Mouse (Mus musculus) cerebellum, adult 2 months (tissue): ENCODE measurements around the gene Six3. TPM values are rescaled to one million over a fixed set of nuclear protein-coding genes. Genes with fewer than 3 reads are reported as not detected.

Experiments
- DNase-seq, 2 experiments: peaks; one replicate each; pipeline ENCODE4 v3.0.0; 2021
- H3K27ac ChIP-seq: fragments of 200-500 bp; 2 replicates; pipeline ENCODE4 v1.5.1; 2012; ENCODE audit warnings: low read length, control low read depth, inconsistent platforms; ENCODE audit not compliant: insufficient read depth
- H3K27me3 ChIP-seq: fragments of 200-500 bp; 2 replicates; pipeline ENCODE4 v1.6.1; 2012; ENCODE audit warnings: inconsistent platforms, mild to moderate bottlenecking, low read length, moderate library complexity; ENCODE audit not compliant: control insufficient read depth, insufficient read depth
- H3K4me1 ChIP-seq: fragments of 200-500 bp; 2 replicates; pipeline ENCODE4 v1.6.1; 2011; ENCODE audit warnings: low read length; ENCODE audit not compliant: control insufficient read depth, insufficient read depth
- H3K4me3 ChIP-seq: fragments of 200-500 bp; replicated peaks from 2 replicates; pipeline ENCODE3; 2011; ENCODE audit warnings: mild to moderate bottlenecking, low read depth, low read length, control low read depth; ENCODE audit not compliant: insufficient read depth
- CTCF ChIP-seq: fragments of 200-500 bp; IDR thresholded peaks from 2 replicates; pipeline ENCODE4 v1.5.1; 2011; ENCODE audit warnings: low read depth, mild to moderate bottlenecking, control low read depth, low read length, moderate library complexity, borderline replicate concordance; ENCODE audit not compliant: insufficient read depth
- POLR2A ChIP-seq: fragments of 200-500 bp; IDR thresholded peaks from 2 replicates; pipeline ENCODE4 v1.6.1; 2011; ENCODE audit warnings: low read length, control low read depth, borderline replicate concordance; ENCODE audit not compliant: insufficient read depth
- WGBS: fragments of 180-500 bp; shearing (Covaris S2); methylation state at CpG from one replicate; pipeline ENCODE4 v1.1.7; 2018; 5-methylcytosine and 5-hydroxymethylcytosine counted together
- polyA plus RNA-seq: library from polyadenylated mRNA; depleted of rRNA; stranded (reverse); fragments of >200 nt; gene quantifications from 2 replicates; pipeline ENCODE4 v1.2.3, GENCODE M21; 2012

Gene Six3
- polyA plus RNA-seq, 1 experiment: 1.8 TPM

GRCm38 (mm10) chr17:85619113-85620085 is 6.0 kb downstream of the Six3 start:
- Histone ChIP-seq H3K4me3 (no peak overlapping the region), H3K27me3 (peaks cover 15% of the 10 kb centered on the region), H3K27ac (no peak overlapping the region), H3K4me1 (no peaks in the 10 kb centered on the region)
- 8% methylated on average over 20 of the region's 20 CpGs for WGBS
- no peak for DNase-seq
- TF ChIP-seq POLR2A (no peak), CTCF (no peak)

- Histone ChIP-seq H3K27ac (no peak overlapping the region), H3K27me3 (peaks cover 16% of the 10 kb centered on the region), H3K4me1 (no peaks in the 10 kb centered on the region), H3K4me3 (no peak overlapping the region)
- DNase-seq: no peak
- 3% methylated on average over 6 of the region's 6 CpGs for WGBS
- TF ChIP-seq POLR2A (no peak), CTCF (no peak)
Measured at GRCm38 (mm10) chr17:85620086-85620481, 6.7 kb downstream of the Six3 start.

GRCm38 (mm10) chr17:85620680-85621504 is 7.5 kb downstream of the Six3 start:
- Histone ChIP-seq H3K4me1 (no peaks in the 10 kb centered on the region), H3K27me3 (peaks cover 18% of the 10 kb centered on the region), H3K27ac (no peak overlapping the region), H3K4me3 (peak overlapping the region; percentile 15)
- 1% methylated on average over 53 of the region's 54 CpGs for WGBS
- no peak for DNase-seq
- TF ChIP-seq CTCF: no peak
- TF ChIP-seq POLR2A: no peak

GRCm38 (mm10) chr17:85621505-85622310 is 8.3 kb downstream of the Six3 start:
- Histone ChIP-seq H3K4me3 (no peak overlapping the region), H3K27ac (no peak overlapping the region), H3K27me3 (peaks cover 15% of the 10 kb centered on the region), H3K4me1 (no peaks in the 10 kb centered on the region)
- DNase-seq: no peak
- WGBS: 1% methylated on average over 67 of the region's 67 CpGs
- TF ChIP-seq CTCF: no peak
- no peak for TF ChIP-seq POLR2A

GRCm38 (mm10) chr17:85622493-85623157 is 9.2 kb downstream of the Six3 start:
- no peak for DNase-seq
- TF ChIP-seq CTCF: no peak
- TF ChIP-seq POLR2A: no peak
- Histone ChIP-seq H3K27ac (no peak overlapping the region), H3K27me3 (peaks cover 15% of the 10 kb centered on the region), H3K4me3 (no peak overlapping the region), H3K4me1 (no peaks in the 10 kb centered on the region)
- 14% methylated on average over 12 of the region's 12 CpGs for WGBS

- no peaks in the 10 kb centered on the region for H3K4me1 ChIP-seq
- no peak overlapping the region for H3K27ac ChIP-seq
- no peak overlapping the region for H3K4me3 ChIP-seq
- whole genome bisulfite sequencing: 2% methylated on average over 52 of the region's 52 CpGs
- no peak for TF ChIP-seq CTCF
- TF ChIP-seq POLR2A: no peak
- no peak for DNase-seq
- H3K27me3 ChIP-seq: peaks cover 12% of the 10 kb centered on the region; the same call in 1 of the 2 replicates
Measured at GRCm38 (mm10) chr17:85623161-85624050, 10.0 kb downstream of the Six3 start.

GRCm38 (mm10) chr17:85624051-85624420 is 10.6 kb downstream of the Six3 start:
- TF ChIP-seq POLR2A (no peak), CTCF (no peak)
- no peak overlapping the region for H3K4me3 ChIP-seq
- H3K27me3 ChIP-seq: peaks cover 12% of the 10 kb centered on the region; the same call in 1 of the 2 replicates
- no peak overlapping the region for H3K27ac ChIP-seq
- 7% methylated on average over 13 of the region's 13 CpGs for WGBS
- no peak for DNase-seq
- no peaks in the 10 kb centered on the region for H3K4me1 ChIP-seq
